Mouse (Mus musculus) embryo, embryonic 9.5 days (tissue): ENCODE data around the gene Efna2.

Experiments used
- DNase-seq: peaks from one replicate; pipeline ENCODE4 v3.0.0-alpha.2; 2017; ENCODE audit errors: extremely low spot score

The Efna2 gene

GRCm38 (mm10) chr10:80227877-80228775 lies 48.8 kb downstream of the Efna2 start:
- no peak for DNase-seq

GRCm38 (mm10) chr10:80236145-80236825 lies 57.0 kb downstream of the Efna2 start:
- no peak for DNase-seq

DNA sequence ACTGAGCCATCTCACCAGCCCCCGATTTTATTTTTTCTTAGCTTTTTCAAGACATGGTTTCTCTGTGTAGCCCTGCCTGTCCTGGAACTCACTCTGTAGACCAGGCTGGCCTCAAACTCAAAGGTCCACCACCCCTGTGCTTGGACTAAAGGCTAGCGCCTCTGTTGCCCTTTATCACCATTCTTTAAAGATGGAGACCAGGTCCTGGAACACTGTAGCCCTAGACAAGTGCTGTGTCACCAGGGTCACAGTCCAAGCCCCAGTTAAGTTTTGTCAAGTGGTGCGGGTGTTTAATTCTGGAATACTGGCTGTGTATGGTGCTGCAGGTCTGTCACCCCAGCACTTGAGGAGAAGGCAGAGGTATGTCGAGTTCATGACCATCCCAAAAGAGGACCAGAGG lies 57.7 kb downstream of the Efna2 start:
- DNase-seq, result no peak

GRCm38 (mm10) chr10:80238306-80238705 lies 59.0 kb downstream of the Efna2 start:
- no peak for DNase-seq
